Mouse (Mus musculus): ENCODE data around the gene Pik3cd. TPM values are rescaled to one million over a fixed set of nuclear protein-coding genes. Genes with fewer than 3 reads are reported as not detected.
A peak's percentile ranks its signal among the peaks of the same experiment; 100 is the strongest.
"Not testable (repeated sequence)": the region's sequence is repeated elsewhere in the genome, so short reads cannot be mapped to it uniquely, and the experiment has no call there.

Gene Pik3cd
- polyA plus RNA-seq, 1 experiment, result 3.6 TPM

DNA sequence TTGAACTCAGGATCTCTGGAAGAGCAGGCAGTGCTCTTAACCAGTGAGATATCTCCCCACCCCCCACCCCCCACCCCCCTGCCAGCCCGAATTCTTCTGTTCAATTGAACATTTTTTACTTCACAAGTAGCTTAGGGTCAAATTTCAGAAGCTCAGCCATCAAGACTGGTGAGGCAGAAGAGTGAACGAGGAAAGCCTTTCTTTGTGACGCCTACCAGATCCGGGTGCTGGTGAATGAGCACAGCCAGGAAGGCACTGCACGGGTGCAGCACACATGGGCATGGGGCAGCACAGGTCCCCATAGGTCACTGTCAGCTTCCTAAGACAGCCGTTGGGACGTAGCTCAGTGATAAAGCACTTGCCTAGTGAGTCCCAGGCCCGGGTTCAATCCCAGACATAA is 82.4 kb downstream of the Pik3cd start:
- Histone ChIP-seq H3K4me3 (ENCODE audit: insufficient read depth, low read length) (no peak overlapping the region), H3K27ac (ENCODE audit: insufficient read depth, low read length) (no peak overlapping the region), H3K4me1 (ENCODE audit: control insufficient read depth, insufficient read depth, low read length) (no peaks in the 10 kb centered on the region)
- no peak for TF ChIP-seq POLR2A (IDR thresholded peaks at IDR 0.05; ENCODE audit: low read depth, low read length)
- TF ChIP-seq CTCF (IDR thresholded peaks at IDR 0.05; ENCODE audit: borderline replicate concordance, insufficient read depth, low read length), result no peak

DNA sequence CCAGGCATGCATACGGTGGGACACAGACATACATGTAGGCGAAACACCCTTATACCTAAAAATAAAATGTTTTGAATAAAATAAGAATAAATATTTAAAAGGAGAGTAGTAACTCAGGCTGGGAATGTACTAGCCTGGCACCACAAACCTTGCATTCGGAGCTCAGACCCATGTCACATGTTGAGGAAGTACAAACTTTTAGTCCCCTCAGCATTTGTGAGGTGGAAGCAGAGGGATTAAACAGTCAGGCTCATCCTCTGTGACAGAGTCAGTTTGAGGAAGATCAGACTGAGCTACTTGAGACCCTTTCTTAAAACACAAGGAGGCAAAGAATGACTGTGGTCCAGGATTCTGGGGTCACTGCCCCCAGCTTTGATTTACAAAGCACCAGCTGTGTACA is 85.4 kb downstream of the Pik3cd start:
- H3K4me1 ChIP-seq (ENCODE audit: control insufficient read depth, insufficient read depth, low read length); H3K27ac ChIP-seq (ENCODE audit: insufficient read depth, low read length); H3K4me3 ChIP-seq (ENCODE audit: insufficient read depth, low read length): not testable (repeated sequence)

DNA sequence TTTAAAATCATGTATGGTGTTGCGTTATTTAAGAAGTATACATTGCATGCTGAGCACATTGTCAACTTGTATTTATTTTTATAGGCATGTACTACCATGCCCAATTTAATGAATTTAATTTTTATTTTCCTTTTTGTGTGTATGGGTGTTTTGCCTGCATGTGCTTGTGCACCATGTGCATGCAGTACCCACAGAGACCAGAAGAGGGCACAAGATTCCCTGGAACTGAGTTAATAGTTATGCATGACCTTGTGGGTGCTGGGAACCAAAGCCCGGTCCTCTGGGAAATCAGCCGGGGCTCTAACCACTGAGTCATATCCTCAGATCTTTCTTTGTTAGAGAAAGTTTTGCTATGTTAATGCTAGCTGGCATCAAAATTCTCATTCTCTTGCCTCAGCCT is 87.5 kb downstream of the Pik3cd start:
- H3K4me1 ChIP-seq (ENCODE audit: control insufficient read depth, insufficient read depth, low read length), result no peaks in the 10 kb centered on the region
- no peak for TF ChIP-seq CTCF (IDR thresholded peaks at IDR 0.05; ENCODE audit: borderline replicate concordance, insufficient read depth, low read length)
- TF ChIP-seq POLR2A (IDR thresholded peaks at IDR 0.05; ENCODE audit: low read depth, low read length), result no peak
- H3K4me3 ChIP-seq (ENCODE audit: insufficient read depth, low read length), result no peak overlapping the region
- H3K27ac ChIP-seq (ENCODE audit: insufficient read depth, low read length), result no peak overlapping the region

DNA sequence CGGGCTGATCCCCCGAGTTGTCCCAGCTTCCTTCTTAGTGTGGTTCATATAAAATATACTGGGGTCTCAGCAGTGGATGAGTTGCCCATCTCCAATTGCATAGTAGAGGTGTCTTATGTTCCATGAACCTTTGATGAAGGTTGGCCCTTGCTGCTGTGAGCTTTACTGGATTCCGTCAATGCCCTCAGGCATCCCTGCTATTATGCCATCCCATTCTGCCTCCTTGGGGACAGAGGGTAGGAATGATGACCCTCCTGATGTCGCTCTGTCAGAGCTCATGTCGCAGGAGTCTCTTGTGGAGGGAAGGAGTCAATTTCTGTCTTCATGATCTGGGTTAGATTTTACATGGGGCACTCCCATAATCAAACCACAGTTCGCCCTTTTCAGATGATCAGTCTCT is 88.9 kb downstream of the Pik3cd start:
- not testable (repeated sequence) for H3K4me1 ChIP-seq (ENCODE audit: control insufficient read depth, insufficient read depth, low read length); H3K4me3 ChIP-seq (ENCODE audit: insufficient read depth, low read length); H3K27ac ChIP-seq (ENCODE audit: insufficient read depth, low read length)

DNA sequence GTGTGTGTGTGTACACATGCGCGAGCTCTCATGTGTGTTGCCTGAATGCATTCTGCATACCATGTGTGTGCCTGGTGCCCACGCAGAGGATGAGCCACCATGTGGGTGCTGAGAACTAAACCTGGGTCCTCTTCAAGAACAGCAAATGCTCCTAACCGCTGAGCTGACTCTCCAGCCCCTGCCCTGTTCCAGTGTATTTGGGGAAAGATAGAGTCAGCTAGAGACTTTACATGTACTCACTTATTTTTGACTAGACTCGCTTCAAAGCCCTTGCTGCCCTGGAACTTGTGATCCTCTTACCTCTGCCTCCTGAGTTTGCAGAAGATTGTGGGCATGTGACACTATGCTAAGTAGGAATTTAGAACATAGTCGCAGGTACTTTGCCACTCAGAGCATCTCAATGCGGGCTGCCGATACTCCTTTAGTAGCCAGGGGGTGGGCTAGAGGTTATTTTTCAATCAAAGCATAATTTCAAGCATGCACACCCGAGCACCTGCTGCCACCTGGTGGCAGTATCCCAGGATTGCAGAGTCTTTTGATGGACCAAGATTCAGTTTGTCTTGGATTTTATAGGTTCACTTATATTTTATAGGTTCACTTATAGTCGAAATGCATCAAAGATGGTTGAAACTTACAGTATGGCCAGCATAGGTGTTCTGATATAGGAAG is 90.9 kb downstream of the Pik3cd start:
- Histone ChIP-seq H3K4me3 (ENCODE audit: insufficient read depth, low read length) (no peak overlapping the region), H3K4me1 (ENCODE audit: control insufficient read depth, insufficient read depth, low read length) (no peaks in the 10 kb centered on the region), H3K27ac (ENCODE audit: insufficient read depth, low read length) (no peak overlapping the region)
- TF ChIP-seq CTCF (IDR thresholded peaks at IDR 0.05; ENCODE audit: borderline replicate concordance, insufficient read depth, low read length) (peak; percentile 54; the same call in 1 of the 2 replicates), POLR2A (IDR thresholded peaks at IDR 0.05; ENCODE audit: low read depth, low read length) (no peak)

DNA sequence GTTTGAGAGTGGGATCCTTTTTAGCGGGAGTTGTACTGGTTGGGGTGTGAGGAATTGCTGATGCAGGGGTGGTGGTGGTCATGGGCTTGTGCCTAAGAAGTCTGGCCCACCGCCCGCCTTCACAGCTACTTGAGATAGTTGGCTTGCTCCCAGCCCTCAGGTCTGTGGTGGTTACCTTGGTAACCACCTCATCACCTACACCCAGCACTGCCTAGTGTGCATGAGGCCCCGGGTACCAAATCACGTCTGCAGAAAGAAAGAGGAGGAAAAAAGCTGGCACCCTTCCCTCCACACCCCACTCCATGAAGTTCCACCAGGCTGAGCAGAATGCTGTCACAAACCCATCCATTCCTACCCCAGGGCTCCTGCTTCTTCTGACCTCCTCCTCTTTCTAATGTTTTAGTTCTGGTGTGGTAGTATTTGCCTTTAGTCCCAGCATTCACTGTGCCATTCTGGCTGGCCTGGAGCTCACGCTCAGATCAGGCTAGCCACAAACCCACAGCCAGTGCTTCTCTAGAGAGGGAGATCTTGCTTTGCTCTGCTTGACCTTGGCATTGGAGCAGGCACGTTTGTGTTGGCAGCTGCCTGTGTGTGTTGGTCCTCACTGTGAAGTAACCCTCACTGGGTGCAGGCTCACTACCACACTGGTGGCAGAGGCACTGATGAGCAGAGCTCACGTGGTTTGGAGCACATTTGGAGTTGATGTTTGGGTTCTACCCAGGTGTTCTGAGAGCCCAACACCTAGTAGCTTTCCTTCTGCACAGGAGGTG is 92.9 kb downstream of the Pik3cd start:
- Histone ChIP-seq H3K4me1 (ENCODE audit: control insufficient read depth, insufficient read depth, low read length) (no peaks in the 10 kb centered on the region), H3K27ac (ENCODE audit: insufficient read depth, low read length) (no peak overlapping the region), H3K4me3 (ENCODE audit: insufficient read depth, low read length) (no peak overlapping the region)
- TF ChIP-seq POLR2A (IDR thresholded peaks at IDR 0.05; ENCODE audit: low read depth, low read length) (no peak), CTCF (IDR thresholded peaks at IDR 0.05; ENCODE audit: borderline replicate concordance, insufficient read depth, low read length) (no peak)

DNA sequence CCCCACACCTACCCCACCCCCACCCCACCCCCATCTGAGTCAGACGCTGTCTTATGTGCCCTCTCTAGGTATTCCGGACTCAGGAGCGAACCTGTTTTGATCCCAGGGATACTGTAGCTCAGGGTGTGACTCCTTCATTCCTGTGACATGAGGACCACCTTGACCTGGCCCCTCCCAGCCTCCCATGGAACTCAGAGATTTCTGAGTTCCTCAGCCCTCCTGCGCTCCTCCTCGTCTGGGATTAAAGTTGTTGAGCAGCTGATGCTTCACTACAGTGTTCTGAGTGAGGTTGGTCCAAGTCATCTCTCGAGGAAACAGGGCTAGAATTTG is 94.1 kb downstream of the Pik3cd start:
- Histone ChIP-seq H3K4me1 (ENCODE audit: control insufficient read depth, insufficient read depth, low read length) (no peaks in the 10 kb centered on the region), H3K4me3 (ENCODE audit: insufficient read depth, low read length) (no peak overlapping the region), H3K27ac (ENCODE audit: insufficient read depth, low read length) (no peak overlapping the region)
- TF ChIP-seq POLR2A (IDR thresholded peaks at IDR 0.05; ENCODE audit: low read depth, low read length) (no peak), CTCF (IDR thresholded peaks at IDR 0.05; ENCODE audit: borderline replicate concordance, insufficient read depth, low read length) (no peak)

DNA sequence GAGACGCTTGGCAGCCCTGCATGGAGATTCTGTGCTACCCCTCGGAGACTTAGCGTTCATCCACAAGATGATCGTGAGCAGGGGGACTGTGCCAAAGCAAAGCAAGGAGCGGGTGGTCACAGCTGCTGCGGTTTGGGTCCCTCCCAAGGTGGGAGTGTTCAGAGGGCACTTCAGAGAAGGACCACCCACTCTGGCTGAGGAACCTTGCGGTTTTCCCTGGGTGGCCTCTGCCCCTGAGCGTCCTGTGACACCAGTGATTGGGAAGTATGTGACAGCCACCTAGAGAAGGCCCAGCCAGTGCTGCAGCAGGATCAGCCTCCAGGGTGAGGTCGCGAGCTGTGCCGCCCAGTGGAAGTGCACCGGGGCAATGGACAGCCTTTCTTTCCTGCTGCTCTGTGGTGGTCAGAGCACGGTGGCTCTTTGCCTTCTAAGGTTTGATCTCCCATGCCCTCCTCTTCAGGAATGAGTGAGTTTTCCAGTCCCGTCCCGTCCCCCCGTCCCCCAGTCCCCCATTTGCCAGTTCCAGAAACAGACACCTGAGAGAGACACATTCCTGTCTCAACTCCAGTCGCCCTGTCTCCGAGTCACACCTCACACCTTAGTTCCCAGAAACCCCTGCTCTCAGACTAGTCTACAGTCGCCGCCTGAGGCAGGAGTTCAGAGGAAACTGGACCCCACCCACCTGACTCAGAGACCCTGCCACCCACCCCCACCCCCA is 94.6 kb downstream of the Pik3cd start:
- no peak for TF ChIP-seq POLR2A (IDR thresholded peaks at IDR 0.05; ENCODE audit: low read depth, low read length)
- TF ChIP-seq CTCF (IDR thresholded peaks at IDR 0.05; ENCODE audit: borderline replicate concordance, insufficient read depth, low read length), result no peak
- Histone ChIP-seq H3K4me3 (ENCODE audit: insufficient read depth, low read length) (no peak overlapping the region), H3K4me1 (ENCODE audit: control insufficient read depth, insufficient read depth, low read length) (no peaks in the 10 kb centered on the region), H3K27ac (ENCODE audit: insufficient read depth, low read length) (no peak overlapping the region)

DNA sequence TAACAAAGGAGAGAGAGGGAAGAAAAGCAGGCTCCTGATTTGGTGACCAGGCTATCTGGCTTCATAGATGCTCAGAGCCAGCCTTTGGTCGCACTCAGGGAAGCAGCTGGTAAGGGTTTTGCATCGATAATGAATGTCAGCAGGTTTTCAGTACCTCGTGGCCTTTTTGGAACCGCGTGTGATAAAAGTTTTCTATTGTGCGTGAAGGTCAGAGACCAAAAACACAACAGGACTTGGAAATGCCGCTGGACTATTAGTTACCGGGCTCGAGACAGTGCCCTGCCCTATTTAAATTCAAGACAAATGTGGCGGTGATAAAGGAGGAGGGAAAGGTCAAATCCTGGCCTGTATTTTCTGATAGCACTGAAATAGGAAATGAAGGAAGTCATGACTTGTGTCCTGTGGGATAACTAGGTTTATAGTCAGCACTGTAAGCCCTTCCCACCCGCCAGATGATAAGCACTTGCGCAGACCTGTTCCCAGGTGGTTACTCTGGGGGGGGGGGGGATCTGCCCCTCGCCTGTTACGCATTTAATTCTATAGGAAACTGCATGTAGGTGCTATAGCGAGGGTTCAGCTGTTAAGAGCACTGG is 95.5 kb downstream of the Pik3cd start:
- Histone ChIP-seq H3K27ac (ENCODE audit: insufficient read depth, low read length) (no peak overlapping the region), H3K4me1 (ENCODE audit: control insufficient read depth, insufficient read depth, low read length) (no peaks in the 10 kb centered on the region), H3K4me3 (ENCODE audit: insufficient read depth, low read length) (no peak overlapping the region)
- TF ChIP-seq CTCF (IDR thresholded peaks at IDR 0.05; ENCODE audit: borderline replicate concordance, insufficient read depth, low read length) (no peak), POLR2A (IDR thresholded peaks at IDR 0.05; ENCODE audit: low read depth, low read length) (no peak)

DNA sequence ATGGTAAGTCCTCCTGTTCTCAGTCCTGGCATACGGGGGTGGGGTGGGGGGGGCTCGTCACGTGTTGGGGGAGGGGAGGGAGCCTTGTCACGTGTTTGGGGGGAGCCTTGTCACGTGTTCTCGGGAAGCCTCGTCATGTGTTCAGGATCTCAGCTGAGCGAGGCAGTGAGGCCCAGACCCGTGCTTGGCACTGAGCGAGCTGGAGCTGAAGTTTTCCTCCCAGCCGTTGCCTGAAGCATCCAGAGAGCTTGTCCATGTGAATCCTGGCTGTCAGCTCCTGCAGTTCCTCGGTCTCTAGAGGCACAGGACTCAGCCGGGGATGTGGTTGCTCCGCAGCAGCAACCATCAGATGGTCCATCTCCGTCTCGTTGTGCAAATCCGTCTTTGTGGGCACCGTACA is 96.3 kb downstream of the Pik3cd start:
- Histone ChIP-seq H3K4me1 (ENCODE audit: control insufficient read depth, insufficient read depth, low read length) (no peaks in the 10 kb centered on the region), H3K4me3 (ENCODE audit: insufficient read depth, low read length) (no peak overlapping the region), H3K27ac (ENCODE audit: insufficient read depth, low read length) (no peak overlapping the region)
- TF ChIP-seq POLR2A (IDR thresholded peaks at IDR 0.05; ENCODE audit: low read depth, low read length) (no peak), CTCF (IDR thresholded peaks at IDR 0.05; ENCODE audit: borderline replicate concordance, insufficient read depth, low read length) (no peak)

Data from embryonic fibroblast, embryonic 13.5 days (primary cell).